Mouse (Mus musculus): ENCODE measurements around the gene Taf1. TPM values are rescaled to one million over a fixed set of nuclear protein-coding genes. Genes with fewer than 3 reads are reported as not detected.
A peak's percentile ranks its signal among the peaks of the same experiment; 100 is the strongest.

Gene Taf1
- 10 to 100 TPM; 44.7 to 46.3 TPM for total RNA-seq (2021)

DNA sequence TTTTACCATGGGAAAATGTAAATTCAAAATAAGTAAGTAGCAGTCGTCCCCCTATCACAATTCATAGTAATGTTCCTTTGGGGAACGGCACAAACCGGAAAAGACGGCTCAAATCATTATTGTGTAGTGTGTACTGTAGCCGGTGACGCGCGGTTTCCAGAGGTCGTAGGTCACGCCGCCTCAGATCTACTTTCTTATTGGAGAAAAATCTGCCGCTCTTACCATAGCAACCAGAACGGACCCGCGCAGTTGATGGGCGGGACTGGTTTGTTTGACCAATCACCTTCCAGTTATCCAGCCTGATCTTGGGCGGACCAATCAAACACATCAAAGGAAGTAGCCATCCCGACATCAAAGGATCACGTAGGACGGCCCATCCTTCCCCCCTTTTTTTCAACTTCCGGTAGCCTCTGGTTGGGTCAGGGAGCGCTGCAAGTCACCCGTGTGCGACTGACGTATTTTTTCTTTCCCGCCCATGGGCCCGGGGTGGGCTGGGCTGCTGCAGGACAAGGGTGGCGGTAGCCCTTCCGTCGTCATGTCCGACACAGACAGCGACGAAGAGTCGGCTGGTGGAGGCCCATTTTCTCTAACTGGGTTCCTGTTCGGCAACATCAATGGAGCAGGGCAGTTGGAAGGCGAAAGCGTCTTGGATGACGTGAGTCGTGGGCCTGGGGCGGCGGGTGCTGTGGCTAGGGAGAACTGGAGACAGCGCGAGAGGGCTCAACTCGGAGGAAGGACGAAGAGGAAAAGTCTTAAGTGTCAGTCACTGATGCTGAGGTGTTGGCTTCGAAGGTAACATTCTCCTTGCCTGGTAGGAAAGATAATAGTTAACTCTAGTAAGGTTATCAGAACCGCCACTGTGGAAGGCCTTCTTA, at the start of gene Taf1:
Gene Taf1 (plus strand): TSS at position 388 of the 875 bp plus-strand sequence.
- peak; percentile 54 to 76 for DNase-seq (ENCODE audit: extremely low spot score in 1 of 2, low spot score in 1 of 2)

DNA sequence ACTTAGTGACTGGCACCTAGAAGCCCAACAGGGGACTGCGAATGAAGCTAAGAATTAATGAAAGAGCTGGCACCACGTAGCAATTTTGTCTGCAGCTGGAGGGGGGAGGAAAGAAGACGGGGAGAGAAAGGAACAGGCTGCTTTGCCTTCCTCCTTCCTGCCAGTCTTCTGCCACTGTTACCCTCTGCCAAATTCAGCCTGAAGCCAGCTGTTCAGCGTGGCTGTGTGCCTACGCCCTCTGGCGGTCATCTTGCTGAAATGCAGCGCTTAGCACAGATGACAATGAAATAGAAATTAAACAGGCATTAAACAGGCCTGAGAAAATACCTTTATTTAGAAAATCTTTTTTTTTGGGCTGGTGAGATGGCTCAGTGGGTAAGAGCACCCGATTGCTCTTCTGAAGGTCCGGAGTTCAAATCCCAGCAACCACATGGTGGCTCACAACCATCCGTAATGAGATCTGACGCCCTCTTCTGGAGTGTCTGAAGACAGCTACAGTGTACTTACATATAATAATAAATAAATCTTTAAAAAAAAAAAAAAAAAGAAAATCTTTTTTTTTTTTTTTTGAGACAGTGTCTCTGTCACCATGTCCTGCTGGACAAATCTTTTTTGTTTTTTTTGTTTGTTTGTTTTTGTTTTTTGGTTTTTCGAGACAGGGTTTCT, 45.9 kb upstream of the Taf1 start:
- peak; percentile 24 to 42 for DNase-seq (ENCODE audit: extremely low spot score in 1 of 2, low spot score in 1 of 2)

DNA sequence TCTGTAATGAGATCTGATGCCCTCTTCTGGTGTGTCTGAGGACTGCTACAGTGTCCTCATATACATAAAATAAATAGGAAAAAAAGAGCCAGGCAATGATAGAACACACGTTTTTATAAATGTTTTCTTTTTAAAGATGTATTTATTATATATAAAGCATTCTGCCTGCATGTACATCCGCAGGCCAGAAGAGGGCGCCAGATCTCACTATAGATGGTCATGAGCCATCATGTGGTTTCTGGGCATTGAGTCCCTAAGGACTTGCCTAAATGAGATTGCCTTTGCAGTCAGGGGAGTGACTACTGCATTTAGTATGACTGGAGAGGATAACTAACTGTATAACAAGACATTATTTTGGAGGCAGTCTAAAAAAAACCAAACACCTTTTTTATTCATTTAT, 27.9 kb upstream of the Taf1 start:
- peak in 1 of 2 experiments; percentile 9 for DNase-seq (ENCODE audit: extremely low spot score in 1 of 2, low spot score in 1 of 2)

DNA sequence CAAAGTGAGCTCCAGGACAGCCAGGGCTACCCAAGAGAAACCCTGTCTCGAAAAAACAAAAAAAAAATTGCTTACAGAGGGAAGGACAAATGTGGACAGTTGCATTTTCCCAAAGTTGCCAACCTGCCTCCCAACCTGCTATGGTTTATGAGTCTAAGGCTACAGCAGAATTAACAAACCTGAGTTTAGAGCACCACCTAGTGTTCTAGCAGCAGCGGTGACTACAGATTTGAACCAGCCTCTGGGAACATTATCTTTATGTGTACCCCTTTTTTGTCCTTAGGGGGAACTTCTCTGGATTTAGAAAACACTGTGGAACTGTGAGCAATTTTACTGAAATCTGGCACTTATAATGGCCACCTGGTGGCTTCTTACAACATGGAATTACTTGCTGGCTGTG, 16.8 kb upstream of the Taf1 start:
- DNase-seq (ENCODE audit: extremely low spot score in 1 of 2, low spot score in 1 of 2), result no peak

DNA sequence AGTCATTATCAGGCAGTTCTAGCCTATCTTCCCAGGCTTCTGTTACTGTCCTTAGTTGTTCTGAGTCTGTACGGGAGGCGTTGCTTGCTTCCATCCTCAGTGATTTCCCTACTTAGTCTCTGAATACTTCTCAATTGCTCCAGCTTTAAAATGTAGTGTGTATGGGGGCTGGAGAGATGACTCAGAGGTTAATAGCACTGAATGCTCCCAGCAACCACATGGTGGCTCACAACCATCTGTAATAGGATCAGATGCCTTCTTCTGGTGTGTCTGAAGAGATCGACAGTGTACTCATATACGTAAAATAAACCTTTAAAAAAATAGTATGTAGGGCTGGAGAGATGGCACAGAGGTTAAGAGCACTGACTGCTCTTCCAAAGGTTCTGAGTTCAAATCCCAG, 14.5 kb upstream of the Taf1 start:
- DNase-seq (ENCODE audit: extremely low spot score in 1 of 2, low spot score in 1 of 2), result no peak

DNA sequence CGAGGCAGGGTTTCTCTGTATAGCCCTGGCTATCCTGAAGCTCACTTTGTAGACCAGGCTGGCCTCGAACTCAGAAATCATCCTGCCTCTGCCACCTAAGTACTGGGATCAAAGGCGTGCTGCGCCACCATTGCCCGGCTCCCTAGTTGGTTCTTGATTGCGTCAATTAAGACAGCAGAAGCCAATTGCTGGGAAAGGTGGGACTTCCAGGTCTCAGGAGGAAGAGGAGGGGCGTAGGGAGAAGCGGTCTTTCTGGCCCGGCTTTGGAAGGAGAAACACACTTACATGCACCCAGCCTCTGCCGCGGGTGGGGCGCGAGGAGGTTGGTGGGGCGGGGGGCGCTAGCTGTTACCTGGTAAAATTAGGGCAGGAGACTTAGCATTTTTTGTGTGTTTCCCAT, 10.5 kb upstream of the Taf1 start:
- DNase-seq (ENCODE audit: extremely low spot score in 1 of 2, low spot score in 1 of 2), result no peak

DNA sequence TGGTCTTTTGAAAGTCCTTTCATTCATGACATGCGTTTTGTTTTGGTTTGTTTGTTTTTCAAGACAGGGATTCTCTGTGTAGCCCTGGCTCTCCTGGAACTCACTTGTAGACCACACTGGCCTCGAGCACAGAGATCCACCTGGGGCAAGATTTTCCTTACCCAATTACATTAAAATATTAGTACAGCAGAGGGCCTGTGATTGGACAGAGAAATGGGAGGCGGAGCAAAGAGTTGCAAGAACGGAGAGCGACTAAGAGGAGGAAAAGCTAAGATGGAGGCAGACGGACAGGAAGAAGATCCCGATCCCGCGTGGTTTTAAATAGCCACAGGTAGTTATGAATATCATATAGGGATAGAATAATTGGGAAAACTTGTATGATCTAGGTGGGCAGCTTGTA, 5.2 kb upstream of the Taf1 start:
- no peak for DNase-seq (ENCODE audit: extremely low spot score in 1 of 2, low spot score in 1 of 2)

DNA sequence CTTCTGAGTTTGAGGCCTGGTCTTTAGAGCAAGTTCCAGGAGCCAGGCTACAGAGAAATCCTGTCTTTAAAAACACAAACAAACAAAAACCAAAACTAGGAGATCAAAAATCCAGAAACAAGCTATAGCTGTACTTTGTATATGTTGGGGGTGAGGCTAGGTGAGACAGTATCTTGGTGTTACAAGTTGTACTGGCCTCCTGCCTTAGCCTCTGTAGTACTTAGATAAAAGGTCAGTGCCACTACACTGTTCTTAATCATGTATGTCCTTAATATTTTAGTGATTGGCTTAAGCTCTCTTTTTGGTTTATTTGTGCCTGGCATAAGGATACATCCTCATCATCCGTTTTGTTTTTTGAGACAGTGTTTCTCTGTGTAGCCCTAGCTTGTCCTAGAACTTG, 52.9 kb downstream of the Taf1 start:
- no peak for DNase-seq (ENCODE audit: extremely low spot score in 1 of 2, low spot score in 1 of 2)

DNA sequence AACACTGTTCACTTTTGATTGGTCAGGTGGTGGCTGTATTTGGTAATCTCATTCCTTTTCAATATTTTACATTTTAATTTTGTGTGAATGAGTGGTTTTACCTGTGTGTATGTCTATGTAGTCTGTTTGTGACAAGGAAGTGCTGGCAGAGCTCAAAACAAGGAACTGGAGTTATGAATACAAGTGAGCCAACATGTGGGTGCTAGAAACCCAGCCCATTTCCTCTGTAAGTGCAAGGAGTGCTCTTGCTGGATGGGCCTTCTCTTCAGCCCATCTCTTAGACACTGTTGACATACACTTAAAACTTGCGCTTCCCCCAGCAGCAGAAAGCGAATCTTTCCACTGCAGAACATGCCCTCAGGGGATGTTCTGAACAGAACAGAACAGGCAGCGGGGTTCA, 83.6 kb downstream of the Taf1 start:
- DNase-seq (ENCODE audit: extremely low spot score in 1 of 2, low spot score in 1 of 2), result no peak

DNA sequence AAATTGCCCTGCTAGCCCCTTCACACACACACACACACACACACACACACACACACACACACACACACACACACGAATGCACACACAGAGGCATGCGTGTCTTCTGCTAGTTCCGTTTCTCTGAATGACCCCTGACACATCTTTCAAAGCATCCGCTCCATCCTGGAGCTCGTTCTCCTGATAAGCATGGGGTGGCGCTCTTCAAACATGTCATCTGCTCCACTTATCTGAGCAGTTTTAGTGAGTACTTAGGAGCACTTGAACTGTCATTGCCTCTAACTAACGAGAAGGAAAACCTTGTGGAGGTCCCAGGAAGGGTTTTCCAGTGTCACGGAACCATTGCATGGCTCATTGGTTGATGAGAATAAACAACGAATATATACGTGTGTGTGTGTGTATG, 85.4 kb downstream of the Taf1 start:
- DNase-seq (ENCODE audit: extremely low spot score in 1 of 2, low spot score in 1 of 2), result no peak

DNA sequence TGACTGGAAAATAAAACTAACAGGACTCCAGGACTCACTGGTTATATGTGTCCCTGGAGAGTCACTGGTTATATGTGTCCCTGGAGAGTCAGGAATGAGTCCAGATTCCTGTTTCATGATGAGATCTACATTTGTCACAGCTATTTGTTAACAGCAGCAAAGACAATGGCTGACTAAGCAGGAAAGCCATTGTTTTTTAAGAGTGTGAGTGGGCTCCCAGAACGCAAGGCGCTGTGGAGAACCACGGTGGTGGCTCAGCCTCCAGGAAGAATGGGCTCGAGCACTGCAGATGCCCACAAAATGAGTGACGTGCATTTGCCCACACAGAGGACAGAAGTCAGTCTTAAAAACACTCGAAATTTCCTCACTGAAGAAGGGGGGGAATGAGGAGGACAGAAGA, 87.8 kb downstream of the Taf1 start:
- no peak for DNase-seq (ENCODE audit: extremely low spot score in 1 of 2, low spot score in 1 of 2)

DNA sequence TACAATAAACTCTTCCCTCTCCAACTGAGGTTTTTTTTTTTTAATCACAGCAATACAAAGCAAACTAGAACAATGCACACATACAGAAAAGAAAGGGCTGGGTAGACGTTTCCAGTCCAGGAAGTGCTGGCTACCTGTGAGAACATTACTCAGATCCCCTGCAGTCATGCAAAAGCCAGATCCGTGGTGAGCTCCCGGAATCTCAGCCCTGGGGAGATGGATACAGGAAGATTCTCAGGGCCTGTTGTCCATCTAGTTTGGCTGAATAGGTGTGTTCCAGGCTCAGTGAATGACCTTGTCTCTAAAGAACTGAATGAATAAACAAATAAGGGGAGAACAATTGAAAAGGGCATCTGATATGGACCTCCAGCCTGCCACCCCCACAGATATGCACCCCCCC, 90.0 kb downstream of the Taf1 start:
- DNase-seq (ENCODE audit: extremely low spot score in 1 of 2, low spot score in 1 of 2), result no peak

DNA sequence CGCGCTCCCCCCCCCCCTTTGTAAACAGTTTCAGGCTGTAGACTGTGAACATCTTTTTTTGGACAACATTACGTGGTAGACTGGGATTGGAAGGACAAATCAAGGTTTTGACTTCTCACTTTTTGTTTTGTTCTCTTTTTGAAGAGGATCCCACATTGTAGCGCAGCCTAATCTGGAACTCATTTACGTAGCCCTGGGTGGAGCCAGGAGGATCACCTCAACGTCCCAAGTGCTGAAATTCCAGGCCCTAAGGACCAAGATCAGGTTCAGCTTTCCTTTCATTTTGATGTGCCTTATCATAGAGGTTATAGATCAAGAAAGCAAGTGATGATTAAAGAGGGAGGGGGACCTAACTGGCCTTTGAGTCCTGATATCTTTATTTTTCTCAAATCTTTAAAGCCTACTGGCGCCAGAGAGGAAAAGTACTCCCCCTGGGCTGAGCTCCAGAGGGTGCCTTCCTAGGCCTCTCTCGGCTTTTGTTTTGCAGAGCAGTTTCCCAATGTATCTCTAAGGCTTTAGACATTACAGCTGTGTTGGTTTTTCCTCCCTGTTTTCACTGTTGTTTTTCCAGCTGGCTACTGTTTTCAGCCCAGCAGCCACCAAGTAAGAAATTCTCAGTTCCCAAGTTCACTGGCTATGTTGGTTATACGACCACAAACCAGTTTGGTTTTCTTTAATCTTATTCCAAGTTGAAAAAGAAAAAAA, 104.4 kb downstream of the Taf1 start:
- DNase-seq (ENCODE audit: extremely low spot score in 1 of 2, low spot score in 1 of 2), result no peak

DNA sequence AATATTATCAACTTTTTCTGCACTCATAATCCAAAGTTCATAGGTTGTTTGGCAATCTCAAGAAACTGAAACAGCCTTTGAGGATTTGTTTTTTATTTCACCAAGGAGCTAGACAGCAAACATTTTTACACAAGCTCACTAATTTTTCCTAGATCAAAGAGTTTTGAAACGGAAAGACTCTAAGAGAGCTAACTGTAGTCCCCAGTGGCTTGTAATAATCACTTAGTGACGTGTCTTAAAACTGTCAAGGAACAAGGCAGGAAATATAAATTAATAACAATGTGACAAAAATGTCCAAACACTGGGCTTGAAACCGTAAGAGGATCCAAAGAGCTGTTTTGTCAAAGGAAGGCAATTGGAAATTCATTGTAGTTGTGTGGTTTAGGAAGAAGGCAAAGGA, 106.3 kb downstream of the Taf1 start:
- no peak for DNase-seq (ENCODE audit: extremely low spot score in 1 of 2, low spot score in 1 of 2)

DNA sequence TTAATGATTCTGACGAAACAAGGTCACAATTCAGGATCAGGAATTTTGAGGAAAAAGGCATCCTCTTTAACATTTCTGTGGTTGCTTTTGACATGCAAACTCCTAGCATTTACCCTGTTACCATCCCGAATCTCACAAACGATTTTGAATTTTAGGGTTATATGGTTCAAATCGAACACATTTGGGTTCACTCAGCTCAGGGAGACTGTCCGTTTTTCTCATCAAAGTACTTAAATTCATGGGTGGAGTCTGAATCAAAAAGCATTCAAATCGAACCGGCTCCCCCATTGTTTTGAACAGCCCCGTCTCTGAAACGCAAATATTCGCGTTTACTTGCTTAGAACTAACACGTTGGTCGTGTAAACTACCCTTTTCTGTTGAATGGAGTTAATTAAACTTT, 106.8 kb downstream of the Taf1 start:
- no peak for DNase-seq (ENCODE audit: extremely low spot score in 1 of 2, low spot score in 1 of 2)

DNA sequence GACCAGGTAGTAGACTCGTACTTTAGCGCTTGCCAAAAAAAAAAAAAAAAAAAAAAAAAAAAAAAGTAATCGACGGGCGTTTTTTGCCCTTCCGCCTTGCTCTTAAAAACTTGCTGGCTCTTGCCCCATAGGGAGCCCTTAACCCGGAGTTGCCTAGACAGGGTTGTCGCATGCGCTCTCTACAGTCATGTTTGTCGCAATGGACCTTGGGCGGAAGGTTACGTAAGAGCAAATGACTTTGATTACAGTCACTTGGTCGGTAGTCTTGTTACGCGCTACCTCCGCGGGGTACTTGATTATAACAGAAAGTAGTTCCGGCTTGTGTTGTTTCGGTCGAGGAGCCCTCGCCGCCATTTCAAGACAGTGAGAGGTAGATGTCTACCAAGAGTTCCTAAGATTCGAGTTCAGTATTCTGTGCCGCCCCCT, 107.2 kb downstream of the Taf1 start, which contains the start of gene Ogt:
Gene Ogt (plus strand): TSS at position 320 of the 426 bp plus-strand sequence.
- DNase-seq (ENCODE audit: extremely low spot score in 1 of 2, low spot score in 1 of 2), result peak; percentile 55 to 80

DNA sequence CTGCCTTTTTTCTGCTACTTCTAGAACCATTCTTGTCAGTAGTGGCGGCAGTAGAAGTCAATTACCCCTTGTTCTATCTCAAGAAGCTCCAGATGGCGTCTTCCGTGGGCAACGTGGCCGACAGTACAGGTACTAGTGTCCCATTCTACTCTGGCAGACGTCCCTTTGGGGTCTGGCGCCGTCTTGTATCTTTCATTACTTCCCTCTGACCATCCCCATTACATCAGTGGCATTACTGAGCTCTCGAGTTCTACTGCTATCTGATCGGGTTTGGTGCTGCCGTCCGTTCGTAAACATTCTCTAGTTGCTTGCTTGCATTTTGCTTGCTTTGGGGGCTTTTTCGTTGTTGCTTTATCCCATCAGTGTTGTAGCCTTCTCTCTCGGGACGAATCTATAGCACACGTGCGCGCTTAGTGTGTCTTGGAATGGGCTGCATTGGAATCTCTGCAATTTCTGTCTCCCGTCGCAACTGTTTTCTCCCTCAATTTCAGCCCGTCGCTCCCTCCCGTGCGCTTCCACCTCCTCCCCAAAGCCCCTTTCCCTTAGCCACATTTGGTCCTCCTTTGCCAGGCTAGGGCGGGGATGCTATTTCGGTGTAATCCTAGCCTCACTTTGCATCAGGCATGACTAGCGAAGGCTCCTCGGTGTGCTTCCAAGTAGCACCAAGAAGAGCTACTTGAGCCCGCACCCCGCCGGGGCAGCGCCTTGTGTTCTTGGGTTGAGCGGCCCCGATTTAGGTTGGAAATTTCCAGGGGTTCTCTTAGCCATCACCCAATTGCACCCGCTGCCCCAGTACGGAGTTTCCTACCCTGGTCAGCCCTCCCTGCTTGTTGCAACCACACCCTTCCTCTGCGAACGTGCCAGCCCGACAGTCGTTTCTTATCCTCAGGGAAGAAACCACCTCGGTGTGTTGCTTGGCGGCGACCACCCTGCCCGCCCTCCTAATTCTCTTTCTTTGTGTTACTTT, 107.9 kb downstream of the Taf1 start:
- peak; percentile 10 to 19 for DNase-seq (ENCODE audit: extremely low spot score in 1 of 2, low spot score in 1 of 2)

DNA sequence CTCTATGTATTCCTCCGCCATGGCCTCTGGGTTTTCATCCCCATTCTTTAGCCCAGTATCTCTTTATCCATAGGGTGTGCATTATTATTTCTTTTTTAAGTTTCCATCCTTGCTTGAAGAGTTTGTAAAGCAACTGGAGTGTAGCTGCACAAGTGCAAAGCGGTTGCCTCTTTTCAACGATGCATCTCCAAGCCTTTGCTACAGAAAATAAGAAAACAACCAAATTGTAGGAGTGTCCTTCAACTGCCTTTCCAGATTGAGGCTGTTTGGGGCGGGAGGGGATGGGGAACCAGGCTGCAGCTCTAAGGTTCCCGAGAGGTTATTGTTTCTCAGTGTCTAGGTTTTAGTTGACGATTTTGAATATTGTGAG, 108.6 kb downstream of the Taf1 start:
- DNase-seq (ENCODE audit: extremely low spot score in 1 of 2, low spot score in 1 of 2), result no peak

DNA sequence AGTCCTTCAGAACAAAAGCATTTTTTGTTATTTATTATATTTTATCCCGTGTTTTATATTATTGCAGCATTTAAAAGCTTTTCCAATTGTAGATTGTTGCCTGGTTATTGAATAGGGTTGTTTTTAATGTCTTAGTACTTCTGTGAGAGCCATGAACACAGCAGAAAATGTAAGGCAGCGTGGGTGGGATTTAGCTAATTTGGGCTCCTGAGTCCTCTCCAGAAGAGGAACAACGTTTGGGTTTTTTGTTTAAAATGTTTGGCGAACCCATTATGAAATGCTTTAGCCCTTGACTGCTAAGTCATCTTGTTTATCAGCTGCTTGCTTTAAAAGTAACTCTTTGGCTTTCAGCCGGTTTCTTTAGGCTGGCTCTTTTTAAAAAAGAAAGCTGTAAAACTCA, 109.6 kb downstream of the Taf1 start:
- DNase-seq (ENCODE audit: extremely low spot score in 1 of 2, low spot score in 1 of 2), result no peak

DNA sequence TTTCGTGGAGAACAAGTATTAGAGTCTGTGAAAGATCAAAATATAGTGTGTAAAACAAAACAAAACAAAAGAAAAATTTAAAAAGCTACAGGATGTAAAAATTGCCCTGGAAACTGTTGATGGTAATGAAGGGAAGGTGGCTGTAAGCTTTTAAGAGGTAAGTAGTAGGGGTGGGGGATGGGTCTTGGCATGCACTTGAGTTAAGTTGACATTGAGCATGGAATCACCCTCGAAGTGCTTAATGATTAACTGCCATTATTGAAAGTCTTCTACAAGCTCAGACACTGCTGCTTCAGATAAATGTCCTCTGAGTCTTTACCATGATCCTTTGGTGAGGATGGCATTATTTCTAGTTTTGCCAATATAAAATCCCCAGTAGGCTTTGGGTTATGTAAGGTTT, 112.8 kb downstream of the Taf1 start:
- no peak for DNase-seq (ENCODE audit: extremely low spot score in 1 of 2, low spot score in 1 of 2)

Measured in layer of hippocampus, postnatal 25 days (tissue).